Mouse (Mus musculus) forebrain, embryonic 14.5 days (tissue): ENCODE data around the gene Atl1. TPM values are rescaled to one million over a fixed set of nuclear protein-coding genes. Genes with fewer than 3 reads are reported as not detected.

ENCODE experiments used
- ATAC-seq: fragments of 200-750 bp; cut with Nextera tagmentation; 2 replicates; pipeline ENCODE4 v1.8.0; 2017; ENCODE audit warnings: mild to moderate bottlenecking, moderate library complexity
- DNase-seq: peaks from one replicate; pipeline ENCODE4 v3.0.0-alpha.2; 2015; ENCODE audit warnings: low spot score
- H3K27ac ChIP-seq: fragments of 300-500 bp; sonication (generic); 2 replicates; pipeline ENCODE4 v1.5.1; 2014; ENCODE audit warnings: low read depth, mild to moderate bottlenecking, control low read depth, low read length, moderate library complexity
- H3K27me3 ChIP-seq: fragments of 300-500 bp; sonication (generic); replicated peaks from 2 replicates; pipeline ENCODE4 v1.6.1; 2014; ENCODE audit warnings: low read length, control low read depth, mixed read lengths; ENCODE audit not compliant: control insufficient read depth, insufficient read depth
- H3K36me3 ChIP-seq: fragments of 300-500 bp; sonication (generic); 2 replicates; pipeline ENCODE4 v1.6.1; 2014; ENCODE audit warnings: low read length, control low read depth; ENCODE audit not compliant: control insufficient read depth, insufficient read depth
- H3K4me1 ChIP-seq: fragments of 300-500 bp; sonication (generic); 2 replicates; pipeline ENCODE4 v1.6.1; 2014; ENCODE audit warnings: antibody characterized with exemption, low read length, control low read depth; ENCODE audit not compliant: control insufficient read depth, insufficient read depth
- H3K4me2 ChIP-seq: fragments of 300-500 bp; sonication (generic); 2 replicates; pipeline ENCODE4 v1.6.1; 2014; ENCODE audit warnings: mild to moderate bottlenecking, control low read depth, low read length
- H3K4me3 ChIP-seq: fragments of 300-500 bp; sonication (generic); 2 replicates; pipeline ENCODE4 v1.5.1; 2014; ENCODE audit warnings: low read depth, low read length, control low read depth
- H3K9ac ChIP-seq: fragments of 300-500 bp; sonication (generic); 2 replicates; pipeline ENCODE4 v1.6.1; 2014; ENCODE audit warnings: mild to moderate bottlenecking, low read length, control low read depth, moderate library complexity
- H3K9me3 ChIP-seq: fragments of 300-500 bp; sonication (generic); replicated peaks from 2 replicates; pipeline ENCODE4 v1.6.1; 2016; ENCODE audit warnings: low read length, control low read depth, mixed read lengths; ENCODE audit not compliant: control insufficient read depth
- WGBS: fragments of 180-500 bp; shearing (Covaris S2); extraction: QIAGEN DNeasy Blood & Tissue Kit; methylation state at CpG from one replicate; pipeline ENCODE4 v1.1.7; 2014; 5-methylcytosine and 5-hydroxymethylcytosine counted together
- polyA plus RNA-seq: library from polyadenylated mRNA; unstranded; fragments of >200 nt; fragmentation: Nextera tagmentation; extraction: Ambion mirVana; gene quantifications from 2 replicates; pipeline ENCODE4 v1.2.1, GENCODE M21; 2014

Gene Atl1
- polyA plus RNA-seq, 1 experiment from 2014 or later, result 106 TPM

DNA sequence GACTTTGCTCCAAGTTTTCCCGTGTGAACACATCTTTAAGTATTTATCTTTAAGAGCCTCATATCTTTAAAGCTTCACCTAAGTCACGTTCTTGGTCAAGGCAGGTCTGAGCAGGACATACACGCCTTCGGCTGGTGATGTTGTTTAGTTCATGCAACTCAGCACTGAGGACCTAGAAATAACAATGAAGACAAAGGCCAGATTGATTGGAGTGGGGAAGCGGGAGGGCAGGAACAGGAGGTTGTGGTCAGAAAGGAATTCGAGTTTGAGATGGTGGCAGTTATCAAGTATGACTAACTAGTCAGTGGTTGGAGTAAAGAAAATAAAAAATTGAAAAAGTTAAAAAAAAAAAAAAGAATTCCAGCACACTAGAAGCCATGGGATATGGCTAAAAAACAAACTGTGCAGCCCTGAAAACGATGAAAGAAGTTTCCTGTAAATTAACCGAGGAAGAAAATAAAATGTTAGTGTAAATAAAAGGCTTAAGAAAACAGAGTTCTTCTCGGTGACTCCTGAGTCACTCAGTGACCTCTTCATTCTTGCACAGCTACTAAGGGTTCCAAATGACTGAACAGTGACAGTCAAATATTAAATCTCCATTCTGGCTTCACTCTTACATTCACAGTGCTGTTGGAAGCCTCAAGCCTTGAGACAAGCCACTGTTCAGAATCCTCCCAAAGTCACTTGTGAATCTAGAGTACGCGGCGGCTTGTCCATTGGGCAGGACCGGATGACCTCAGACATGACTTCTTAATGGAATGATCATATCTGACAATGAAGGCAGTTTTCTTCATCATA is 106.0 kb downstream of the Atl1 start:
- WGBS, result 91% methylated on average over 13 of the region's 13 CpGs
- no peak overlapping the region for H3K4me2 ChIP-seq
- H3K9ac ChIP-seq, result no peak overlapping the region
- H3K4me3 ChIP-seq, result no peak overlapping the region
- H3K27ac ChIP-seq, result no peak overlapping the region
- no peaks in the 10 kb centered on the region for H3K9me3 ChIP-seq
- H3K27me3 ChIP-seq, result no peaks in the 10 kb centered on the region
- DNase-seq (no peak), ATAC-seq (no peak)
- no peaks in the 10 kb centered on the region for H3K4me1 ChIP-seq
- H3K36me3 ChIP-seq, result no peaks in the 10 kb centered on the region

DNA sequence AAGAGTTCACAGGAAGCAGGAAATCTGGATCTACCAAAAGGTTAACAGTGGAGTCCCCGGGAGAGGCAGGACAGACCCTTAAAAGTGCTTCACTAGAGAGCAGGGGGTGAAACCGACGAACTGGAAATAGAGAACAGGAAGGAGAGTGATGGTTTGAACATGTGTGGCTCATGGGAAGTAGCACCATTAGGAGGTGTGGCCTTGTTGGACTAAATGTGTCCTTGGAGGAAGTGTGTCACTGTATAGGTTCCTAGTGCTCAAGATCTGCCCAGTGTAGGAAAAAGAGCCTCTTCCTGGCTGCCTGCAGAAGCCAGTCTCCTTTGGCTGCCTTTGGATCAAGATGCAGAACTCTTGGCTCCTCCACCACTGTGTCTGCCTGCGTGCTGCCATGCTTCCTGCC is 112.7 kb downstream of the Atl1 start:
- DNase-seq (no peak), ATAC-seq (no peak)
- 91% methylated on average over 4 of the region's 4 CpGs for WGBS
- Histone ChIP-seq H3K4me1 (no peaks in the 10 kb centered on the region), H3K9me3 (no peaks in the 10 kb centered on the region), H3K4me3 (no peak overlapping the region), H3K27me3 (no peaks in the 10 kb centered on the region), H3K4me2 (no peak overlapping the region), H3K9ac (no peak overlapping the region), H3K36me3 (no peaks in the 10 kb centered on the region), H3K27ac (no peak overlapping the region)

DNA sequence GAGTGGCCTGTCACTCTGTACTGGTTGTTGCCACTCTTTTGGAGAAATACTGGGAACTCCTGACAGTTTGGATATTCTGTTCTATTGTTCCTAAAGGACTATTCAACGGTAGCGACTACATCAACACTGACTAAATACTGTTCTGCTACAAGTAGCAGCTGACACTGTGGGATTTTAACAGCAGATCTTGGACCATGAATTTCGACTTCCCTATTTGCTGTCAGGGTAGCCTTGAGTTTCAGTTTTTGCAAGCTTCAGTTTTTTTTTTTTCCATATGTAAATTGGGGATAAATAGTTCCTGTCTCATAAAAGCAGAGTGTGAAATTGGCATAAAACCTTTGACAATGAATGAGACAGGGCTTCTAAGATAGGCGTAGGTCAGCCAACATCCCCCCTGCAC is 117.9 kb downstream of the Atl1 start:
- Histone ChIP-seq H3K9me3 (no peaks in the 10 kb centered on the region), H3K9ac (no peak overlapping the region), H3K4me2 (no peak overlapping the region), H3K36me3 (peaks cover 10% of the 10 kb centered on the region; the same call in 1 of the 2 replicates), H3K27ac (no peak overlapping the region), H3K27me3 (no peaks in the 10 kb centered on the region), H3K4me3 (no peak overlapping the region), H3K4me1 (no peaks in the 10 kb centered on the region)
- no peak for DNase-seq
- no peak for ATAC-seq
- WGBS, result 94% methylated on average over 4 of the region's 4 CpGs

DNA sequence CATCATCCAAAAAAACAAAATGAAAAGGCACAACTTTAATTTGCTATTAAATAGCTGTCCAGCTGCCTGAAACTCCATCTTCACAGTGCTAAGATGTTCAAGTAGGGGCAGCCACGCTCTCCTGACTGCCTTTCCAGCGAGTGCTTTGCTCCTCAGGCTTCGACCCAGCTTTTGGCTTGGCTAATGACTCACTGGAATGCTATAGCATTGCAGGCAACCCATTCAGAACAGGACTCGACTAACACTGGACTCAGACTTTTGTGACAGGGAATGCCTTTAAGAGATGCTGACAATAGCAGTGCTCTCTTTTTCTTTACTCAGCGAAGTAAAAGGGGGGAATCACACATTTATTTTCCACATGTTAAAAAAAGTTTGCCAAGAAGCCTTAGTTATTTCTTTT is 119.3 kb downstream of the Atl1 start:
- WGBS, result 17% methylated on average over 5 of the region's 5 CpGs
- Histone ChIP-seq H3K27me3 (no peaks in the 10 kb centered on the region), H3K9me3 (no peaks in the 10 kb centered on the region), H3K4me1 (no peaks in the 10 kb centered on the region), H3K27ac (no peak overlapping the region), H3K36me3 (peaks cover 20% of the 10 kb centered on the region), H3K4me3 (no peak overlapping the region), H3K9ac (no peak overlapping the region), H3K4me2 (no peak overlapping the region)
- ATAC-seq (no peak), DNase-seq (no peak)

DNA sequence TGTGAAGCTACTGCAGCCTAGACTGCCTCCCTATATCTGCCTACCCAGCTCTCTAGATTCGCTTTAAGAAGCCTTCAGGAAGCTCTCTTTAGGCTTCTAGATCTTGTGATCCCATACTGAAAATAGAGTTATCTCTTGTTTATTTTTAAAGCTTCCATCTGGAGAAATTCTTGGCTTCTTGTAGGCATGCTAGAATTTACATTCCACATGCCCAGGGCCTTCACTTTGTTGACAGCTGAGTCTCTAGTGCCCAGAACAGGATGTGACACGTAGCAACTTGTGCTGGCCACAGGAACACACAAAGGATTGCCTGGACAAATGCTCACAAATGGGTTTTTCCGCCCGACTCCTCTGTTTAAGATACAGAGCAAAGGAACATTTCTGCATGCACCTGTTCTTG is 123.5 kb downstream of the Atl1 start:
- H3K27me3 ChIP-seq, result no peaks in the 10 kb centered on the region
- 77% methylated on average over 4 of the region's 4 CpGs for WGBS

More for the DNA sequence above, 123.5 kb downstream of the Atl1 start:
- Histone ChIP-seq H3K4me1 (no peaks in the 10 kb centered on the region), H3K4me3 (no peak overlapping the region), H3K9me3 (no peaks in the 10 kb centered on the region), H3K27ac (no peak overlapping the region), H3K36me3 (peaks cover 51% of the 10 kb centered on the region), H3K9ac (no peak overlapping the region), H3K4me2 (no peak overlapping the region)
- no peak for ATAC-seq
- DNase-seq, result no peak

Other genes with a start within 250 kb of the Atl1 start
- gene Sos2, start 210.8 kb upstream of the Atl1 start, polyA plus RNA-seq, result 10.4 and 10.6 TPM in 2 replicates
- 9.0 and 12.7 TPM in 2 replicates for gene L2hgdh, start 167.7 kb upstream of the Atl1 start, polyA plus RNA-seq
- gene Atp5s, start 167.7 kb upstream of the Atl1 start, polyA plus RNA-seq, result 27.7 and 28.4 TPM in 2 replicates
- 4.1 and 4.5 TPM in 2 replicates for gene Cdkl1, start 101.3 kb upstream of the Atl1 start, polyA plus RNA-seq
- 30.5 and 34.0 TPM in 2 replicates for gene Map4k5, start 586 bp downstream of the Atl1 start, polyA plus RNA-seq
- 1.0 and 1.8 TPM in 2 replicates for gene Sav1, start 94.4 kb downstream of the Atl1 start, polyA plus RNA-seq
- 14.8 and 26.9 TPM in 2 replicates for gene Nin, start 221.1 kb downstream of the Atl1 start, polyA plus RNA-seq